Mouse (Mus musculus) intestine, embryonic 15.5 days (tissue): ENCODE data around the gene Pacs1. TPM values are rescaled to one million over a fixed set of nuclear protein-coding genes. Genes with fewer than 3 reads are reported as not detected.
A peak's percentile ranks its signal among the peaks of the same experiment; 100 is the strongest.

ENCODE experiments used
- ATAC-seq: fragments of 200-750 bp; cut with Nextera tagmentation; 2 replicates; pipeline ENCODE4 v1.8.0; 2017; ENCODE audit warnings: moderate TSS enrichment, moderate library complexity
- H3K27ac ChIP-seq: fragments of 300-500 bp; sonication (generic); 2 replicates; pipeline ENCODE4 v1.5.1; 2015; ENCODE audit warnings: mild to moderate bottlenecking, inconsistent platforms
- H3K27me3 ChIP-seq: fragments of 300-500 bp; sonication (generic); replicated peaks from 2 replicates; pipeline ENCODE4 v1.6.1; 2015; ENCODE audit warnings: inconsistent platforms
- H3K36me3 ChIP-seq: fragments of 300-500 bp; sonication (generic); 2 replicates; pipeline ENCODE4 v1.6.1; 2015; ENCODE audit warnings: inconsistent platforms
- H3K4me1 ChIP-seq: fragments of 300-500 bp; sonication (generic); replicated peaks from 2 replicates; pipeline ENCODE4 v1.6.1; 2015; ENCODE audit warnings: inconsistent platforms
- H3K4me2 ChIP-seq: fragments of 300-500 bp; sonication (generic); replicated peaks from 2 replicates; pipeline ENCODE4 v1.6.1; 2015; ENCODE audit warnings: mild to moderate bottlenecking, inconsistent platforms
- H3K4me3 ChIP-seq: fragments of 300-500 bp; sonication (generic); replicated peaks from 2 replicates; pipeline ENCODE4 v1.5.1; 2015; ENCODE audit warnings: inconsistent platforms
- H3K9ac ChIP-seq: fragments of 300-500 bp; sonication (generic); 2 replicates; pipeline ENCODE4 v1.6.1; 2015; ENCODE audit warnings: inconsistent platforms
- H3K9me3 ChIP-seq: fragments of 300-500 bp; sonication (generic); 2 replicates; pipeline ENCODE4 v1.6.1; 2016; ENCODE audit warnings: inconsistent platforms
- WGBS: fragments of 180-500 bp; shearing (Covaris S2); methylation state at CpG from one replicate; pipeline ENCODE4 v1.1.7; 2015; 5-methylcytosine and 5-hydroxymethylcytosine counted together
- polyA plus RNA-seq: library from polyadenylated mRNA; unstranded; fragments of >200 nt; fragmentation: Nextera tagmentation; extraction: Ambion mirVana; gene quantifications from 2 replicates; pipeline ENCODE4 v1.2.1, GENCODE M21; 2015

The Pacs1 gene
- polyA plus RNA-seq, 1 experiment from 2014 or later, result 15.8 TPM

GRCm38 (mm10) chr19:5131237-5131636 lies 141.7 kb downstream of the Pacs1 start:
- 63% methylated on average over 4 of the region's 4 CpGs for WGBS
- Histone ChIP-seq H3K36me3 (no peaks in the 10 kb centered on the region), H3K27ac (no peak overlapping the region), H3K4me3 (no peak overlapping the region), H3K4me2 (no peak overlapping the region), H3K27me3 (no peaks in the 10 kb centered on the region), H3K4me1 (no peaks in the 10 kb centered on the region), H3K9ac (no peak overlapping the region), H3K9me3 (no peaks in the 10 kb centered on the region)
- ATAC-seq, result no peak

GRCm38 (mm10) chr19:5129770-5130169 lies 143.1 kb downstream of the Pacs1 start:
- WGBS, result 29% methylated on average over 1 of the region's 1 CpGs
- Histone ChIP-seq H3K27ac (no peak overlapping the region), H3K9me3 (no peaks in the 10 kb centered on the region), H3K9ac (no peak overlapping the region), H3K27me3 (no peaks in the 10 kb centered on the region), H3K4me1 (no peaks in the 10 kb centered on the region), H3K4me3 (no peak overlapping the region), H3K36me3 (no peaks in the 10 kb centered on the region), H3K4me2 (no peak overlapping the region)
- ATAC-seq, result no peak

- Histone ChIP-seq H3K4me1 (no peaks in the 10 kb centered on the region), H3K27me3 (no peaks in the 10 kb centered on the region), H3K4me2 (no peak overlapping the region), H3K27ac (no peak overlapping the region), H3K36me3 (no peaks in the 10 kb centered on the region), H3K4me3 (no peak overlapping the region), H3K9me3 (no peaks in the 10 kb centered on the region), H3K9ac (no peak overlapping the region)
- 59% methylated on average over 7 of the region's 7 CpGs for WGBS
- no peak for ATAC-seq
These were observed 148.8 kb downstream of the Pacs1 start for GRCm38 (mm10) chr19:5124055-5124614.

GRCm38 (mm10) chr19:5123241-5123640 lies 149.7 kb downstream of the Pacs1 start:
- no peak overlapping the region for H3K27ac ChIP-seq
- no peak for ATAC-seq
- no peaks in the 10 kb centered on the region for H3K27me3 ChIP-seq
- WGBS, result 82% methylated on average over 3 of the region's 3 CpGs
- H3K9ac ChIP-seq, result no peak overlapping the region
- H3K9me3 ChIP-seq, result no peaks in the 10 kb centered on the region
- H3K4me1 ChIP-seq, result peaks cover 7% of the 10 kb centered on the region
- H3K4me3 ChIP-seq, result no peak overlapping the region
- H3K4me2 ChIP-seq, result no peak overlapping the region
- no peaks in the 10 kb centered on the region for H3K36me3 ChIP-seq

- no peaks in the 10 kb centered on the region for H3K36me3 ChIP-seq
- no peak overlapping the region for H3K4me3 ChIP-seq
- no peaks in the 10 kb centered on the region for H3K27me3 ChIP-seq
- H3K4me1 ChIP-seq, result peaks cover 7% of the 10 kb centered on the region
- H3K4me2 ChIP-seq, result no peak overlapping the region
- no peak overlapping the region for H3K27ac ChIP-seq
- 75% methylated on average over 10 of the region's 10 CpGs for WGBS
- no peak for ATAC-seq
- no peaks in the 10 kb centered on the region for H3K9me3 ChIP-seq
- H3K9ac ChIP-seq, result no peak overlapping the region
These were observed 150.4 kb downstream of the Pacs1 start for GRCm38 (mm10) chr19:5122492-5122891.

- H3K4me2 ChIP-seq, result peak within 1 kb of the TSS; percentile 72
- WGBS, result under 1% methylated on average over 18 of the region's 18 CpGs
- peak within 1 kb of the TSS; percentile 88 for H3K27ac ChIP-seq
- H3K9me3 ChIP-seq, result no peaks in the 10 kb centered on the region
- H3K4me1 ChIP-seq, result peaks cover 14% of the 10 kb centered on the region
- peak within 1 kb of the TSS; percentile 75 for H3K9ac ChIP-seq
- H3K27me3 ChIP-seq, result no peaks in the 10 kb centered on the region
- H3K36me3 ChIP-seq, result no peaks in the 10 kb centered on the region
- no peak for ATAC-seq
- H3K4me3 ChIP-seq, result peak within 1 kb of the TSS; percentile 88
These were observed 154.6 kb downstream of the Pacs1 start, which contains the start of gene Klc2 for GRCm38 (mm10) chr19:5118384-5118698. TSS of gene Klc2 (minus strand) at chr19:5118560.

- ATAC-seq, result peak; percentile 95
- peak overlapping the region; percentile 72 for H3K4me2 ChIP-seq
- H3K9me3 ChIP-seq, result no peaks in the 10 kb centered on the region
- H3K4me3 ChIP-seq, result peak overlapping the region; percentile 88
- H3K9ac ChIP-seq, result peak overlapping the region; percentile 75
- WGBS, result under 1% methylated on average over 79 of the region's 83 CpGs
- H3K36me3 ChIP-seq, result no peaks in the 10 kb centered on the region
- peak overlapping the region; percentile 88 for H3K27ac ChIP-seq
- peaks cover 14% of the 10 kb centered on the region for H3K4me1 ChIP-seq
- H3K27me3 ChIP-seq, result no peaks in the 10 kb centered on the region
These were observed 155.2 kb downstream of the Pacs1 start for GRCm38 (mm10) chr19:5117494-5118383.

GRCm38 (mm10) chr19:5113783-5114182 lies 159.1 kb downstream of the Pacs1 start:
- 93% methylated on average over 7 of the region's 7 CpGs for WGBS
- peaks cover 17% of the 10 kb centered on the region for H3K4me1 ChIP-seq

GRCm38 (mm10) chr19:5109659-5110453 lies 163.1 kb downstream of the Pacs1 start:
- H3K36me3 ChIP-seq, result peaks cover 22% of the 10 kb centered on the region
- no peak overlapping the region for H3K27ac ChIP-seq
- H3K4me1 ChIP-seq, result peaks cover 19% of the 10 kb centered on the region
- no peaks in the 10 kb centered on the region for H3K9me3 ChIP-seq
- 73% methylated on average over 19 of the region's 19 CpGs for WGBS
- no peak overlapping the region for H3K4me3 ChIP-seq
- ATAC-seq, result no peak
- H3K4me2 ChIP-seq, result no peak overlapping the region
- H3K27me3 ChIP-seq, result no peaks in the 10 kb centered on the region
- no peak overlapping the region for H3K9ac ChIP-seq

More at GRCm38 (mm10) chr19:5113783-5114182, 159.1 kb downstream of the Pacs1 start:
- Histone ChIP-seq H3K36me3 (peaks cover 20% of the 10 kb centered on the region), H3K27me3 (no peaks in the 10 kb centered on the region), H3K4me3 (no peak overlapping the region), H3K4me2 (no peak overlapping the region), H3K9me3 (no peaks in the 10 kb centered on the region), H3K27ac (no peak overlapping the region), H3K9ac (no peak overlapping the region)
- no peak for ATAC-seq

- no peak for ATAC-seq
- H3K27ac ChIP-seq, result peak overlapping the region; percentile 29
- H3K9me3 ChIP-seq, result no peaks in the 10 kb centered on the region
- 38% methylated on average over 4 of the region's 4 CpGs for WGBS
- no peaks in the 10 kb centered on the region for H3K27me3 ChIP-seq
- peak overlapping the region; percentile 4; the same call in 1 of the 2 replicates for H3K9ac ChIP-seq
- no peak overlapping the region for H3K4me3 ChIP-seq
- H3K36me3 ChIP-seq, result peaks cover 33% of the 10 kb centered on the region
- peak overlapping the region; percentile 5; the same call in 1 of the 2 replicates for H3K4me2 ChIP-seq
- peaks cover 19% of the 10 kb centered on the region for H3K4me1 ChIP-seq
These were observed 164.2 kb downstream of the Pacs1 start for GRCm38 (mm10) chr19:5108702-5109101.

GRCm38 (mm10) chr19:5108271-5108575 lies 164.7 kb downstream of the Pacs1 start:
- ATAC-seq, result peak; percentile 44
- Histone ChIP-seq H3K4me2 (no peak overlapping the region; the same call in 1 of the 2 replicates), H3K9me3 (no peaks in the 10 kb centered on the region), H3K27ac (peak overlapping the region; percentile 29), H3K4me1 (peaks cover 19% of the 10 kb centered on the region), H3K36me3 (peaks cover 36% of the 10 kb centered on the region), H3K9ac (peak overlapping the region; percentile 4; the same call in 1 of the 2 replicates), H3K27me3 (no peaks in the 10 kb centered on the region), H3K4me3 (no peak overlapping the region)
- 15% methylated on average over 5 of the region's 5 CpGs for WGBS
